Mouse (Mus musculus) G1E (cell line): Measurements from ENCODE around the gene Fam214a.

Source experiments
- CTCF ChIP-seq: IDR thresholded peaks from 2 replicates; pipeline ENCODE4 v1.5.1; 2012; ENCODE audit warnings: low read depth, low read length, inconsistent platforms, mixed read lengths
- GATA1 ChIP-seq: IDR thresholded peaks from 2 replicates; pipeline ENCODE4 v1.6.1; 2012; ENCODE audit warnings: borderline replicate concordance, low read length, inconsistent platforms, mixed read lengths
- POLR2AphosphoS5 ChIP-seq: IDR thresholded peaks from 2 replicates; pipeline ENCODE4 v1.6.1; 2012; ENCODE audit warnings: low read depth, low read length, inconsistent platforms; ENCODE audit not compliant: insufficient replicate concordance
- TAL1 ChIP-seq: conservative IDR thresholded peaks from 2 replicates; pipeline ENCODE4 v1.6.1; 2012; ENCODE audit warnings: low read depth, low read length, inconsistent platforms, mixed read lengths

DNA sequence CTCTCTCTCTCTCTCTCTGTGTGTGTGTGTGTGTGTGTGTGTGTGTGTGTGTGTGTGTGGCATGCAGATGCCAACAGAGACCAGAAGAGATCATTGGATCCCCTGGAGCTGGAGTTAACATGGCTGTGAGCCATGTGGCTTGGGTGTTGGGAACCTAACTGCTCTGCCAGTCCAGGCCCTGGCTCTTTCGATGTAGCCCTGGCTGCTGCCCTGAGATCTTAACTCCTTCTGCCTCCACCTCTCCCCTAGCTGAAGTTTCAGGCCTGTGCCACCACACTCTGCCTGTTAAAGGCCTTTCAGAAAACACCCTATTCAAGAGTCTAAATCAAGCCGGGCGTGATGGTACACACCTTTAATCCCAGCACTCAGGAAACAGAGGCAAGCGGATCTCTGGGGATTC, 41.3 kb upstream of the Fam214a start:
- TF ChIP-seq CTCF: no peak
- TF ChIP-seq POLR2AphosphoS5: no peak
- TF ChIP-seq GATA1: no peak
- TF ChIP-seq TAL1: no peak
